Mouse (Mus musculus): ENCODE data around the gene Masp2.

Gene Masp2

DNA sequence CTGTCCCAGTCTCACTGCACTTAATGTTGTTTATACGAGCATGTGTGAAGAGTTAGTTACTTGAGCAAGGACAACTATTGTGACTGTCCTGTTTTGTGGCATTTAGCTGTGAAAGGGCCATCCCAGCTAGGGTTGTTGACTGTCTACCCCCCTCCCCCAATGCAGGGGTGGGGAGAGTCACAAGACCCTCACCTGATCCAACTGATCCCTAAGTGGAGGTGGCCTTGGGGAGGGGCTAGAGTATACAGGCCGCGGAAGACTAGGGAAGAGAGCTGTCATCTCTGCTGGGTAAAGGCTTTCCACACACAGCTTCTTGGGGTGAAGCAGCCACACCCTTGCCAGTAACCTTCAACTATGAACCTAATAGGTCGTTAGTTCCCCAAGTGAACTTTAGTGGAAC lies 2.0 kb upstream of the Masp2 start:
- no peak for DNase-seq (ENCODE audit: low spot score)

DNA sequence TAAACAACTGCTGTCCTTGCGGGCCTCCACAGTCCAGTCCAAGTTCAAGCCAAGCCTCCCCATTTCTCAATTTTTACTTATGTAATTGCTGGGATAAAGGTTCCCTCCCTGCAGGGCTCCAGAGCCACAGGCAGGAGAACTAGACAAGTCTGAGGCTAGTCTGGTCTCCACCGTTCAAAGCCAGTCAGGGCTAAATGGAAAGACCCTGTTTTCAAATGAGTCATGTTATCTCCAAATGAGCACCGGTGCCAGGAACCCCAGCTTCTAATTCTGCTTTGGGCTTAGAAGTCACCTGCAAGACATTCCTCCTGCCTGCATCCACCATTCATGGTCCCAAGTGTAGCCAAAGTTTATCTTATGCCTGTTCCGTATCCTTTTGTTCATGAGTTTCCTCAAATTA lies 483 bp upstream of the Masp2 start:
- no peak for DNase-seq (ENCODE audit: low spot score)

DNA sequence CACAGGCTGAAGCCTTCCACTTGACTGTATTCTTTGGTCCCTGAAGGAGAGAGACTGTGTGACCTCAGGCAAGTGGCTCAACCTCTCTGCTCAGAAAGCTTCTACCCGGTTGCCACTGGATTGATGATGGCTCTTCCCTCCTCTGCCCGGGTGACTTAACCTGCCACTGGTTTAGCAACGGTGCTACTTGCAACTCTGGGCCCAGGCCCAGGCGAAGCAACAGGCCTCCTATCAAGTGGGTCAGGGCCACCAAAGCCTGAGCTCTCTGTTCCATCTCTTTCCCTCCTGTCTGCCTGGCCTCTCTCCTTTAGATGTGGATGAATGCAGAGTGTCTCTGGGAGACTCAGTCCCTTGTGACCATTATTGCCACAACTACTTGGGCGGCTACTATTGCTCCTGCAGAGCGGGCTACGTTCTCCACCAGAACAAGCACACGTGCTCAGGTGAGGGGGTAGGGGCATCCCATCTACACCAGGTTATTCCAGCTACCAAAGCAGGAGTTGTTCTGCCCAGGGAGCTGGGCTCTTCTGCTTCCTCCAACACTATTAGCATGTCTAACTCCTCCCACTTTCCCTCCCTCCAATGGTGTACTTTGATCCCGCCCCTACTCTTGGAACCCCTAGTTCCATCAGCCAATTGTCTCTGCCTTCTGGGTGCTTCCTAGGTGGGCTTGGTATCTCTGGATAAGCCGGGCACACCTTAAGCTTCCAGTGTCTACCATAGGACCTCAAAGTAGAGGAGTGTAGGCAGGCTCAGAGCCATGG lies 1.2 kb downstream of the Masp2 start:
- no peak for DNase-seq (ENCODE audit: low spot score)

- no peak for DNase-seq (ENCODE audit: low spot score)
Observed at GRCm38 (mm10) chr4:148604141-148604540, 1.8 kb downstream of the Masp2 start.

- DNase-seq (ENCODE audit: low spot score): peak; percentile 38
Observed at GRCm38 (mm10) chr4:148604541-148605165, 2.3 kb downstream of the Masp2 start.

DNA sequence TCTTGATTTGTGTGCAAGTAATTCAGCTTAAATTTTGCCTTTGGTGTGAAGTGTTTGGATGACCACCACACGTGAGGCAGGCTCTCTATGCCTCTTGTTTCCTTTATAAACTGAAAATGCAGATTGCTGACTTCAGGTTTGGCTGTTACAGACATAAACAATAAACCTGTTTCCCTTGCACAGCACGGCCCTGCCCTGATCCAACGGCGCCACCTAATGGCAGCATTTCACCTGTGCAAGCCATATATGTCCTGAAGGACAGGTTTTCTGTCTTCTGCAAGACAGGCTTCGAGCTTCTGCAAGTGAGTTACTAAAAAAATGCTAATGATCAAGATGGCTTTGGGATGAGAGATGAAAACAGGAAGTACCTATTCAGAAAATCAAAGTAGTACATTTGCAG lies 5.4 kb downstream of the Masp2 start:
- peak; percentile 49 for DNase-seq (ENCODE audit: low spot score)

GRCm38 (mm10) chr4:148609805-148610204 lies 7.5 kb downstream of the Masp2 start:
- DNase-seq (ENCODE audit: low spot score): no peak

- DNase-seq (ENCODE audit: low spot score): no peak
Observed at GRCm38 (mm10) chr4:148610631-148611364, 8.4 kb downstream of the Masp2 start.

DNA sequence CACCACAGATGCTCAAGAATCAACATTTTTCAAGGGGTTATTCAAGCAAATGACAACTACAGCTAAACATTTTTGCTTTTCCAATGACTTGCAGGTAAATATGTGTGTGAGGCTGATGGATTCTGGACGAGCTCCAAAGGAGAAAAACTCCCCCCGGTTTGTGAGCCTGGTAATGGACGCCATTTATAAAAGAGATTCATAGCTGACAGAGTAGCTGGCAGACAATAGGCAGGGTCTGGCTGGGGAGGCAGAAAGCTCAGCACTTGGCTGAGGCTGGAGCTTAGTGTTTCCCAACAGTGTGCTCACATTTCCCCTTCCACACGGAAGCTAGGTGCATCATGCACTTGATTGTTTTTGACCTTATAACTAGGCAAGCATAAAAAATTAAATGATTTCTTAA lies 10.2 kb downstream of the Masp2 start:
- DNase-seq (ENCODE audit: low spot score): no peak

DNA sequence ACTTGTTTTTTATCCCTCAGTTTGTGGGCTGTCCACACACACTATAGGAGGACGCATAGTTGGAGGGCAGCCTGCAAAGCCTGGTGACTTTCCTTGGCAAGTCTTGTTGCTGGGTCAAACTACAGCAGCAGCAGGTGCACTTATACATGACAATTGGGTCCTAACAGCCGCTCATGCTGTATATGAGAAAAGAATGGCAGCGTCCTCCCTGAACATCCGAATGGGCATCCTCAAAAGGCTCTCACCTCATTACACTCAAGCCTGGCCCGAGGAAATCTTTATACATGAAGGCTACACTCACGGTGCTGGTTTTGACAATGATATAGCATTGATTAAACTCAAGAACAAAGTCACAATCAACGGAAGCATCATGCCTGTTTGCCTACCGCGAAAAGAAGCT lies 11.4 kb downstream of the Masp2 start:
- no peak for DNase-seq (ENCODE audit: low spot score)

DNA sequence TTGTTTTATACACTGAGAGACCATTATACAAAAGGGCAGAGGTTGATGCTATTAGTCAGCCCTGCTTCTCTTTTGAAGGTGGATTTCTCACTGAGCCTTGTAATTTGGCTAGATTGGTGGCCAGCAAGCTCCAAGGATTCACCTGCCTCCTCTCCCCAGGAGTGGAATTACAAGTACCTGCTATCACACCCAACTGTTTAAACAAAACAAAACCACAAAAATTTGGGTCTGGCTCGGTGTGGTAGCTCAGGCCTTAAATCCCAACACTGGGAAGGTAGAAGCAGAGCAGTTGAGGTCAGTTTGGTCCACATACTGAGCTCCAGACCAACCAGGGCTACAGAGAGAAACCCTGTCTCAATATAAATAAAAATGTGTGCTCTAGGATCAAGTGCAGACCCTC lies 17.5 kb downstream of the Masp2 start:
- no peak for DNase-seq (ENCODE audit: low spot score)

DNA sequence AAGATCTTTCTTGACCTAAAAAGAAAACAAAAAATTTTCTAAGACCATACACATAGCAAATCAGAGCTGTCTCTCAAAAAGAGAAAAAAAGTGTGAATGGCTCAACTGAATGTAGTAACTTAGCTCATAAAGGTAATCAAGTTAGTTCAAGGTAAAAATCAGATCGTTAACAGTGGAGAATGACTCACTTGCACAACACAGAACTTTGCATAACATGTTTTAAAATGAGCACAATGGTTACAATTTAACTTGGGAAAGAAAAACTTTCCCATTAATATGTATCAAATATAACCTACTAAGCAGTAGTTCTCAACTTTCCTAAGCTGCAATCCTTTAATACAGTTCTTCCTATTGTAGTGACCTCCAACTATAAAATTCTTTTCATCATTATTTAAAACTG lies 18.4 kb downstream of the Masp2 start:
- DNase-seq (ENCODE audit: low spot score): no peak

DNA sequence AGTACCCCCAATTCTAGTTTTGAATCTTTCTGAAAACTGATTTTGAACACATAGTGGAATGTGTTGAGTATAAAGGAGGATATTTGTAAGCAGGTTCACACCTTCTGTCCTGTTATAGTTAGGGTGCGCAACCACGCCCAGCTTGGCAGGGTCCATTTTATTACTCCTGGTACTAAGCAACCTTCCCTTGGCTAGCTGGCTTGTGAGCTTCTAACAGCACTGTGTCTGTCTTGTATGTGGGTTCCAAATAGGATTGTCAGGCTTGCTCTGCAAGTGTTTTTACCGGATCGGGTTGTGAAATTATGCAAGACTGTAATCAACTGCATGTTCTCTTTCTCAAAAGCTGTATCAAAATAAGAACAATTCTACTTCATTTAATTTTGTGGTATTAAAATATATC lies 20.1 kb downstream of the Masp2 start:
- DNase-seq (ENCODE audit: low spot score): no peak

GRCm38 (mm10) chr4:148623609-148624008 lies 21.3 kb downstream of the Masp2 start:
- DNase-seq (ENCODE audit: low spot score): no peak

GRCm38 (mm10) chr4:148625010-148625409 lies 22.7 kb downstream of the Masp2 start:
- no peak for DNase-seq (ENCODE audit: low spot score)

GRCm38 (mm10) chr4:148625756-148626622 lies 23.6 kb downstream of the Masp2 start:
- peak; percentile 30 for DNase-seq (ENCODE audit: low spot score)

GRCm38 (mm10) chr4:148626623-148627185 lies 24.4 kb downstream of the Masp2 start, which contains the start of gene Tardbp:
Tardbp (minus strand) TSS chr4:148627019.
- DNase-seq (ENCODE audit: low spot score): peak; percentile 91

GRCm38 (mm10) chr4:148627246-148627645 lies 24.9 kb downstream of the Masp2 start:
- no peak for DNase-seq (ENCODE audit: low spot score)

GRCm38 (mm10) chr4:148632013-148632692 lies 29.8 kb downstream of the Masp2 start:
- no peak for DNase-seq (ENCODE audit: low spot score)

DNA sequence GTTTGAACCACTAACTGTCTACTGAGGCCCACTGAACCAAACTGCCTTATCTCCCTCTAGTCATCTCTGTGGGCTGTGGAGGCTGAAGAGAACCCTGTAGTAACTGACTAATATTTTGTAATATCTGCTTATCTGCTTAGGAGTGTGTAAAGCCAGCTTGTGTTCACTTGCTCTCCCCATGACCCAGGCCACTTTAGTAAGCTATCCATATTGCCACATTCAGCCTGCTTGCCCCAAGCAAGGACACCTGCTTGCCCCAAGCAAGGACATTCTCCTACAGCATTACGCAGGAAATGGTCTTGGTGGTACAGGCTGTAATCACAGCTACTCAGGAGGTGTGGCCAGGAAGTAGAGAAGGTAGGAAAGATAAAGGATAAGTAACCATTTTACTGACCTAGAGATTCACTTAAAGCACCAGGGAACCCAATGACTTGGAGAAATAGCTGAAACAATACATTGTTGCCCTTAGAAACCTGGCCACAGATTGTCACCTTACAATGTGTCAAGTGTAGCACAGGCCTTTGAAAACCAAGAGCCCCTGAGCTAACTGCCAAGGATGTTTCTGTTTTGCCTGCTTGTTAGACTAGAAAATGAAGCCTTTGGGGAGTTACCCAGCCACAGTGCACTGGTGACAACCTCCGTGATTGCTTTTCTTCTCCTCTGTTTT lies 31.2 kb downstream of the Masp2 start:
- no peak for DNase-seq (ENCODE audit: low spot score)

DNA sequence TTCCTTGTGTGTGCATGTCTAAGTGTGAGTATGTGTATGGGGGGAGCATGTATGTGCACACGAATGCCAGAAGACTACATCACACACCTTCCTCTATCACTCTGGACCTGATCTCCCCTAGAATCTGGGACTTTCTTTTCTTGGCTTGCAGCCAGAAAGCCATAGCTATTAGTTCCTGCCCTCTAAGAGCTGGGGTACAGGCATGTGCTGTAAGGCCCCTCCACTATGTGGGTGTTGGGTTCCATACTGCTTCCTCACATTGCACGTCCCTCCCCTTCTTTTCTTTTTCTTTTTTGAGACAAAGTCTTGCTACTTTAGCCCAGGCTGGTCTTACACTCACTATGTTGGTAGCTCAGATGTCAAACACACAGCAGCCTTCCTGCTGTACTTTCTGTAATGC lies 33.0 kb downstream of the Masp2 start:
- DNase-seq (ENCODE audit: low spot score): no peak

Measured in spleen, adult 12 weeks (tissue).